Mouse (Mus musculus): ENCODE measurements around the gene Gm43517. TPM values are rescaled to one million over a fixed set of nuclear protein-coding genes. Genes with fewer than 3 reads are reported as not detected.

Gene Gm43517
- polyA plus RNA-seq, 1 experiment from 2014 or later = not detected

DNA sequence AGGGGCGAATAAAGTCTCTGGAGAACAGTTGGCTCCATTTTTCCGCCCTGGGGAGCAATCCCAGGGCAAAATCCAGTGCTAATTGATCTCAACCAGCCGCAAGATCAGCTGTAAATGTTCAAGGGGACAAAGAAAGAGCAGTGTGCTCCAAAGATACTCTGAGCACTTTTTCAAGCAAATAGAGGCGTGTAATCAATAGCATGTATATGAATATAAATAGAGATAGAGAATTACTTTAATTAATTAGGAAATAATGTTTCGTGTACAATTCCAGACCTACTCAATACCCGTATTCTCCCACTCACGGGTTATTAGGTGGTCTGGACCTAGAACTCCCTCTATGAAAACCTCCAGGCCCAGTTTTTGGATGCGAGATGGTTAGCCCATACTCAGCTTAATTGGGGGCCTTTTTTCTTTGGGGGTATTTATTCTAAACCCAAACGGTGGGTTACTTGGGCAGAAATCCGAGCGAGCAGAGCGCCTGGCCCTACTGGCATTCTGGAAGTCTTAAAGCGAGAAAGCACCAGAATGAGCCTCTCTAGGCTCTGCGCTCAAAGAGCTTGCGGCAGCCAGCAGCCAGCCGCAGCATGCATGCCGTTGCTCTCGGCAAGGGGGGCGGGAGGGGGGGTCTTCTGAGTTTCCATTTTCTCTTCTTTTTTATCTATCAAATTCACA is 8.5 kb upstream of the Gm43517 start:
- no peaks in the 10 kb centered on the region for H3K9me3 ChIP-seq (ENCODE audit: control insufficient read depth, low read length)
- H3K9ac ChIP-seq (replicated peaks; ENCODE audit: low read length) = no peak overlapping the region
- H3K27ac ChIP-seq (replicated peaks; ENCODE audit: low read depth, low read length) = no peak overlapping the region
- H3K4me2 ChIP-seq (ENCODE audit: low read length) = no peak overlapping the region
- peaks cover 92% of the 10 kb centered on the region for H3K27me3 ChIP-seq (ENCODE audit: control insufficient read depth, insufficient read depth, low read length)
- no peak overlapping the region for H3K4me3 ChIP-seq (replicated peaks; ENCODE audit: low read depth, low read length)
- ATAC-seq (ENCODE audit: low FRiP score, low TSS enrichment) (no peak), DNase-seq (peak; percentile 43)
- H3K4me1 ChIP-seq (ENCODE audit: control insufficient read depth, insufficient read depth, low read length) = no peaks in the 10 kb centered on the region
- no peaks in the 10 kb centered on the region for H3K36me3 ChIP-seq (ENCODE audit: control insufficient read depth, insufficient read depth, low read length)
- under 1% methylated on average over 19 of the region's 19 CpGs for WGBS

DNA sequence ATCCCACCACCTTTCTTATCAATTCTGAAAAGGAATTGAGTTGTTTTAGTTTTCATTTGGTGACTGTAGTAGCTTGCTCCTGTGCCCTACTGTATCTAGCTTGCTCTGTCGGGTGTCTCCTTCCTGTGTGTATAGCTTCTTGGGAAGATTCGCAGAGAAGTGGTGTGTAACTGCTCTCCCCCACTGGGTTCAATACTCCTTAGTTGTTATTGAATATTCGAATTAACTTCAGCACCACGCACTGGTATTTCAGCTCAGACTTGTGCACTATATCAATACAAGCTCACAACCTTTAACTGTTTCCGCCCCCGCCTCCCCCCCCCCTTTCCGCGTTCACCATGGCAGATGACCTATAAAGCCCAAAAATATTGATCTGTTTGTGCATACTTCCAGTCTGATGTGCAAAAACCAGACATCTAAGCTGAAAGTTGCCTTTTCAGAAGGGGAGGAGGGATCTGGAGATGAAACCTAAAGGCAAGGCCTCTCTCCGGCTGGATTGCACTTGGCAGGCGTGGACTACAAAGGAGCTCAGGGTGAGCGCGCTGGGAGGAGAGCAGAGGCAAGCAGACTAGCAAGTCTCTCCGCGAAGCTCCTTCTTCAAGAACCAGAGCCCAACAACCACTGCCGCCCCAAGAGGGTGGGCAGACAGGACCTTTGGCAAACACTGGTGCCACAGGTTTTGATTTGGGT is 7.5 kb upstream of the Gm43517 start:
- Histone ChIP-seq H3K9ac (replicated peaks; ENCODE audit: low read length) (no peak overlapping the region), H3K27ac (replicated peaks; ENCODE audit: low read depth, low read length) (no peak overlapping the region), H3K4me1 (ENCODE audit: control insufficient read depth, insufficient read depth, low read length) (no peaks in the 10 kb centered on the region), H3K4me2 (ENCODE audit: low read length) (no peak overlapping the region), H3K9me3 (ENCODE audit: control insufficient read depth, low read length) (no peaks in the 10 kb centered on the region), H3K27me3 (ENCODE audit: control insufficient read depth, insufficient read depth, low read length) (peaks cover 96% of the 10 kb centered on the region), H3K36me3 (ENCODE audit: control insufficient read depth, insufficient read depth, low read length) (no peaks in the 10 kb centered on the region), H3K4me3 (replicated peaks; ENCODE audit: low read depth, low read length) (no peak overlapping the region)
- WGBS = 2% methylated on average over 15 of the region's 15 CpGs
- DNase-seq (peak; percentile 46), ATAC-seq (ENCODE audit: low FRiP score, low TSS enrichment) (no peak)

DNA sequence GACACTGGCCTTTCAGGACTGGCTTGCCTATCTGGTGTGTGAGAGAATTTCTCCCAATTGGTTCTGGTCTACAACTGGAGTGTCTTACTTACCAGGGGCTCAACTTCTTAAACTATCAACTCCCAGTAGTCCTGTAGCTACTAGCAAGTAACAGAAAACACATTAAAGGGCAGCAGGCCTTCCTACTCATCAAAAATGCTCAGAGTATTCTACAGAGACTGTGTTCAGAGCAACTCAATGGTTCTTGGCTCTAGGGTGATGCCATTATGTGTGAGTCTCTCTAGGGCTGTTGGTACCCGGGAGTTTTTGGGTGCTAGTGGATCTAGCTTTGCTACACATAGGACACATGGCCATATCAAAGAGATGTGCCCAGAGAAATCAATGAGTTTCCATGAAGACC is 6.1 kb upstream of the Gm43517 start:
- H3K4me3 ChIP-seq (replicated peaks; ENCODE audit: low read depth, low read length) = no peak overlapping the region
- peaks cover 94% of the 10 kb centered on the region for H3K27me3 ChIP-seq (ENCODE audit: control insufficient read depth, insufficient read depth, low read length)
- 5% methylated on average over 1 of the region's 1 CpGs for WGBS
- H3K36me3 ChIP-seq (ENCODE audit: control insufficient read depth, insufficient read depth, low read length) = no peaks in the 10 kb centered on the region
- no peak overlapping the region for H3K9ac ChIP-seq (replicated peaks; ENCODE audit: low read length)
- no peak overlapping the region for H3K4me2 ChIP-seq (ENCODE audit: low read length)
- ATAC-seq (ENCODE audit: low FRiP score, low TSS enrichment) (no peak), DNase-seq (no peak)
- no peaks in the 10 kb centered on the region for H3K4me1 ChIP-seq (ENCODE audit: control insufficient read depth, insufficient read depth, low read length)
- no peaks in the 10 kb centered on the region for H3K9me3 ChIP-seq (ENCODE audit: control insufficient read depth, low read length)
- H3K27ac ChIP-seq (replicated peaks; ENCODE audit: low read depth, low read length) = no peak overlapping the region

GRCm38 (mm10) chr12:49379446-49379845 is 5.5 kb upstream of the Gm43517 start:
- H3K4me1 ChIP-seq (ENCODE audit: control insufficient read depth, insufficient read depth, low read length) = no peaks in the 10 kb centered on the region
- WGBS = 4% methylated on average over 11 of the region's 11 CpGs
- H3K27ac ChIP-seq (replicated peaks; ENCODE audit: low read depth, low read length) = no peak overlapping the region
- H3K9me3 ChIP-seq (ENCODE audit: control insufficient read depth, low read length) = no peaks in the 10 kb centered on the region
- DNase-seq (peak; percentile 9), ATAC-seq (ENCODE audit: low FRiP score, low TSS enrichment) (no peak)
- H3K4me2 ChIP-seq (ENCODE audit: low read length) = no peak overlapping the region
- no peaks in the 10 kb centered on the region for H3K36me3 ChIP-seq (ENCODE audit: control insufficient read depth, insufficient read depth, low read length)
- no peak overlapping the region for H3K4me3 ChIP-seq (replicated peaks; ENCODE audit: low read depth, low read length)
- H3K9ac ChIP-seq (replicated peaks; ENCODE audit: low read length) = no peak overlapping the region
- H3K27me3 ChIP-seq (ENCODE audit: control insufficient read depth, insufficient read depth, low read length) = peaks cover 90% of the 10 kb centered on the region

DNA sequence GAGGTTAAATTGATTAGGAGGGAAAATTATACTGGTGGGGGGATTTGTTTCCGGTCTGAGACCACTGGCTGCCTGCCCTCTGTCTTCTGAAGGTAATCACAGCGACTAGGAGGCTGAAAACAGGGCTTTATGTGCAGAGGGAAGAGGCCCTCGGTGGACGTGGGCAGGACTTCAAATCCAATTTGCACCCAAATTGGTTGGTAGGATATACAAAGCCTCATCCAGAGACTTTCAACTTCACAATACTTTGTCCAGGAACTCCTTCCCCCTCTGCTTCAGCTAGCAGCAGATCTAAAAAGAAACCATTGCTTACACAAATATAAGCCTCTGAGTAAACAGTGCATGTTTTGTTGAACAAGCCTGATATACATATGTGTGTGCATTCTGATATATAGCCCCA is 4.5 kb upstream of the Gm43517 start:
- Histone ChIP-seq H3K27me3 (ENCODE audit: control insufficient read depth, insufficient read depth, low read length) (peaks cover 90% of the 10 kb centered on the region), H3K4me1 (ENCODE audit: control insufficient read depth, insufficient read depth, low read length) (no peaks in the 10 kb centered on the region), H3K27ac (replicated peaks; ENCODE audit: low read depth, low read length) (no peak overlapping the region), H3K9ac (replicated peaks; ENCODE audit: low read length) (no peak overlapping the region), H3K4me3 (replicated peaks; ENCODE audit: low read depth, low read length) (no peak overlapping the region), H3K9me3 (ENCODE audit: control insufficient read depth, low read length) (no peaks in the 10 kb centered on the region), H3K4me2 (ENCODE audit: low read length) (no peak overlapping the region), H3K36me3 (ENCODE audit: control insufficient read depth, insufficient read depth, low read length) (no peaks in the 10 kb centered on the region)
- DNase-seq (peak; percentile 11), ATAC-seq (ENCODE audit: low FRiP score, low TSS enrichment) (no peak)
- WGBS = 0% methylated on average over 4 of the region's 4 CpGs

DNA sequence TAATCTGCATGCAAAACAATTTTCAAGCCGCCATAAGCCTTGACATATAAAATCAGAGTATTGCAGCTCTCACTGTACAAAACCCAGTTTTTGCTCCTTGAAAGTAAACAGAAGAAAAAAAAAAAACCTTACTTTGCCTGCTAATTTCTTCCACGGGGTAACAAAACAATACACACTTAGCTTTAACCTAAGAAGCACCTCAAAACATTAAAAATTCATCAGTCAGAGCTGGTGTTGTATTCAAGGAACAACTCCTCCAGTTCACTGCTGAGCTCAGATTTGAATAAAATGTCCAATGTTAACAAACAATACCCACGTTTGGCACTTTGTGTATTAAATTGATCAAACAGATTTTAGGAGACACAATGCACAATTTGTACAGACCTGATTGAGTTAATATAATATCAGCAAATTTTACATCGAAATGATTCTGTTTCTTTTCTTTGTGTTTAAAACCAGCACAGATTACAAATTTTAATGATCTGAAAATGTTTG is 3.9 kb upstream of the Gm43517 start:
- Histone ChIP-seq H3K9ac (replicated peaks; ENCODE audit: low read length) (no peak overlapping the region), H3K4me3 (replicated peaks; ENCODE audit: low read depth, low read length) (no peak overlapping the region), H3K27ac (replicated peaks; ENCODE audit: low read depth, low read length) (no peak overlapping the region), H3K36me3 (ENCODE audit: control insufficient read depth, insufficient read depth, low read length) (no peaks in the 10 kb centered on the region), H3K9me3 (ENCODE audit: control insufficient read depth, low read length) (no peaks in the 10 kb centered on the region), H3K4me1 (ENCODE audit: control insufficient read depth, insufficient read depth, low read length) (no peaks in the 10 kb centered on the region), H3K27me3 (ENCODE audit: control insufficient read depth, insufficient read depth, low read length) (peaks cover 90% of the 10 kb centered on the region), H3K4me2 (ENCODE audit: low read length) (no peak overlapping the region)
- DNase-seq = peak; percentile 45
- 3% methylated on average over 4 of the region's 4 CpGs for WGBS
- no peak for ATAC-seq (ENCODE audit: low FRiP score, low TSS enrichment)

GRCm38 (mm10) chr12:49381721-49382365 is 3.1 kb upstream of the Gm43517 start:
- no peaks in the 10 kb centered on the region for H3K9me3 ChIP-seq (ENCODE audit: control insufficient read depth, low read length)
- no peaks in the 10 kb centered on the region for H3K36me3 ChIP-seq (ENCODE audit: control insufficient read depth, insufficient read depth, low read length)
- no peak overlapping the region for H3K9ac ChIP-seq (replicated peaks; ENCODE audit: low read length)
- no peak for ATAC-seq (ENCODE audit: low FRiP score, low TSS enrichment)
- no peak overlapping the region for H3K4me2 ChIP-seq (ENCODE audit: low read length)
- H3K4me1 ChIP-seq (ENCODE audit: control insufficient read depth, insufficient read depth, low read length) = no peaks in the 10 kb centered on the region
- no peak overlapping the region for H3K4me3 ChIP-seq (replicated peaks; ENCODE audit: low read depth, low read length)
- under 1% methylated on average over 19 of the region's 19 CpGs for WGBS
- DNase-seq = peak; percentile 51
- H3K27me3 ChIP-seq (ENCODE audit: control insufficient read depth, insufficient read depth, low read length) = peaks cover 83% of the 10 kb centered on the region
- H3K27ac ChIP-seq (replicated peaks; ENCODE audit: low read depth, low read length) = no peak overlapping the region

DNA sequence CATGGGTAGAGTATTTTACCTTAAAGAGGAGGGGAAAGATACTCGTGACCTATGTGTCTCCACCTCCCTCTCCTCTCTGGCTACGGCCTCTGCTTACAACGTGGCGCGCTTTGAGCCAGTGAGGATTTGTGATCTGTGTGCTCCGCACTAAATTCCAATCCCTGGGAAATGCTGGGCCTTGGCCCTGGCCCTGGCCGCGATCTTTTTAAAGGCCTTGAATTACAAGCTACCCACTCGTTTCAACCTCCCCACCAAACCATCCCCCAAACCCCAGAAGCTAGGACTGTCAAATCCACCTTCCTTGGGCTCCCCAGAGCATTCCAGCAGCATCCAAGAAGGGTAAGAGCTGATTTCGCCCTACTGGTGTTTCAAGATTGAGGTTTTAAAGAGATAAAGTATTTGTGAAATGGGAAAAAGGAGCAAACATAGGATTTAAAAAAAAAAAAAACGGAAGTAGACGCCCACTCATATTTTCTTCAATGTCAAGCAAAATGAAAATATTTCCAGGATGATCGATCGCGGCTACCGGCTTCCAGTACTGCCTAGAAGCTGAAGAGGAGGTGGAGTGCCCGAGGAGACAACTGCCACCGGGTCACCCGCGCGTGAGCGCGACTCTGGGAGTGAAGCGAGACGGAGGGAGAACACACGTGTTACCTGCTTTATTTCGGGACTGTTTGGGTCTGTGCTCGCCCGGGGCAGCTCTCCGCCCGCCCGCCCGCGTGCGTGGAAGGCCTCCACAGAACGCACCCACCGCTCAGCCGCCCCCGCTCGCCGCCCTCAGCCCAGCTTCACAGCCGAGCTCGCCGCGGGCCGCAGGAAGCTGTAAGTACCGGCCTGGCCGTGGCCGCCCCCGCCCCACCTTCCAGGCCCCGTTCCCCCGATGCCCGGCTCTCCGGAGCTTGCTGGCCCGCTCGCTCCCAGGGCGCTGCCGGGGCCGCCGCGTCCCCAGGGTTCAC is 2.1 kb upstream of the Gm43517 start, which contains the start of gene Foxg1:
Gene Foxg1 (plus strand): TSS at position 96 of the 956 bp plus-strand sequence.
- Histone ChIP-seq H3K27ac (replicated peaks; ENCODE audit: low read depth, low read length) (no peak within 1 kb of the TSS), H3K27me3 (ENCODE audit: control insufficient read depth, insufficient read depth, low read length) (peaks cover 75% of the 10 kb centered on the region), H3K4me2 (ENCODE audit: low read length) (peak within 1 kb of the TSS; percentile 44), H3K36me3 (ENCODE audit: control insufficient read depth, insufficient read depth, low read length) (no peaks in the 10 kb centered on the region), H3K4me1 (ENCODE audit: control insufficient read depth, insufficient read depth, low read length) (no peaks in the 10 kb centered on the region), H3K9ac (replicated peaks; ENCODE audit: low read length) (no peak within 1 kb of the TSS), H3K4me3 (replicated peaks; ENCODE audit: low read depth, low read length) (peak within 1 kb of the TSS; percentile 25), H3K9me3 (ENCODE audit: control insufficient read depth, low read length) (no peaks in the 10 kb centered on the region)
- ATAC-seq (ENCODE audit: low FRiP score, low TSS enrichment) (peak; percentile 12; the same call in 1 of the 2 replicates), DNase-seq (peak; percentile 61)
- under 1% methylated on average over 53 of the region's 61 CpGs for WGBS
